Mouse (Mus musculus): Measurements from ENCODE around the gene Hsp90b1.
"Not testable (repeated sequence)": the region's sequence is repeated elsewhere in the genome, so short reads cannot be mapped to it uniquely, and the experiment has no call there.

The Hsp90b1 gene

GRCm38 (mm10) chr10:86670550-86670949, 34.8 kb downstream of the Hsp90b1 start:
- intact Hi-C loops (cut with DNase I), result not testable (repeated sequence)

Small RNA genes lying within 50 kb of the gene (microRNA-seq; reads per million reads assigned to microRNA genes)
- gene Gm25745, result 3.1 to 3.7 reads per million in 2 experiments
